Mouse (Mus musculus) common myeloid progenitor, adult 5-6 weeks (primary cell): ENCODE measurements at regions not wholly inside any gene's neighbourhood (a gene's known extent, or its start where the extent isn't known, plus 50 kb on each side); places are given as distances from the start of the nearest gene placed in this dataset.

ENCODE experiments used
- ATAC-seq: replicated peaks from 2 replicates; pipeline ENCODE4 v1.8.0; 2016; ENCODE audit warnings: low read depth, mild to moderate bottlenecking, moderate TSS enrichment, inconsistent platforms; ENCODE audit not compliant: poor library complexity, severe bottlenecking

DNA sequence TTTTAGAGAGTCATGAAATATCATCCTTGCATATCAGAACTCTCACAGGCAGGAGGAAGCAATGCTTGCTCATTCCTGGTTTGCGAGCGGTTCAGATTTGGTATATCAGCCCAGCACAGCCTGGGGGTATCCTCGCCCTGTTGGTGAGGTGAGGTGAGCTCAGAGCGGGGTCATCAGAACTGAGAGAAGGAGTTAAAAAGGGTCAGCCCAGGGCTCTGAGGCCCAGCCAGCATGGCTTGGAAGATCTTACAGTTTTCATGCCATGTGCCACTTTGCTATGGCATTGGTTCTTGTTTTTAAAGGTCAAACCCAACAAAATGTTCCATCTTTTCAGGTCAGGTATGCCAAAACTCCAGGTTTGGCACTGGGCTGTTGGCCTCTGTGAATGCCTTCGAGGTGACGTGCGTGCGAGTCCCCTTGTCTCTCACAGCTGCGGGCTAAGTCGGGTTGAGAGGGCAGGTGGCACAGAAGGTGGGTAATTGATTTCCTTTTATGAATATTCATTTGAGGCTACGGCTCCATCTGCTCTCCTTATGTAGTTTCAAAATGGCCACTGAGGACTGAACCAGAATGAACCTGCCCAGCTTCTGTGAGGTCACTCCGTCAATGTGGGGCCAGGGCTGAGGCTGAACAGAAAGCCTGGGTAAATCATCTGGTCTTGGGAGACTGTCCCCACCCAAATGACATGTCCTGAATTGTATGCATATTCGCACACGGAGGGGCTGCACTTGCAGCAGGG is 86.3 kb downstream of the Hhipl2 start:
- no peak for ATAC-seq

DNA sequence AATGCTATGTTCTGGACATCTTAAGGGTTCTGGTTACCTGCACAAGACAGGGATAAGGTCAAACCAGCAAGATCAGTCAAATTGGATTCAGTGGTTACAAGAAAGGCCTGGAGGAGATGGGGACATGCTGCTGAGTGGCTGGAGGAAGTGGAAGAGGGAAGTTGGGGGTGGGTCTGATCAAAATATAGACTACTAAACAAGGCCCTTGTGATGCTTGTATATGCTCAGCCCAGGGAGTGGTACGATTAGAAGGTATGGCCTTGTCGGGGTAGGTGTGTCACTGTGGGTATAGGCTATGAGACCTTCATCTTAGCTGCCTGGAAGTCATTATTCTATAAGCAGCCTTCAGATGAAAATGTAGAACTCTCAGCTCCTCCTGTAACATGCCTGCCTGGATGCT is 89.9 kb downstream of the Hhipl2 start:
- no peak for ATAC-seq

DNA sequence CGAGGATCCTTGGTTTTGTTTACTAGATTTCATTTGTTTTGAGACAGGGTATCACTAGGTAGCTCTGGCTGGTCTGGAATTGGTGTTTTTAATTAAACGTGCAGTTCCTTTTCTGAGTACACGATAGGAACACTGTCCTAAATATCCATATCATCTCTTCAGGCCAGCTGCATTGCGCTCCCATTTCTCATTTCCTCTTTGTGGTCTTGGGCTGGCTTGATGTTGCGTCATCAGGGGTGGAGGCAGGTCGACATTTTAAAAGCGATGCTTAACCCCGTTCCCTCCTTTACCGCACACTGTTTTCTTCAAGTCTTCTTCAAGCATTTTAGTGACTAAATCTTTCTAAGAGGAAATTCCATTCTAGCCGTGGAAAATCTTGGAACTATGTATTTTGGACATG is 92.7 kb downstream of the Hhipl2 start:
- peak; percentile 94 for ATAC-seq

DNA sequence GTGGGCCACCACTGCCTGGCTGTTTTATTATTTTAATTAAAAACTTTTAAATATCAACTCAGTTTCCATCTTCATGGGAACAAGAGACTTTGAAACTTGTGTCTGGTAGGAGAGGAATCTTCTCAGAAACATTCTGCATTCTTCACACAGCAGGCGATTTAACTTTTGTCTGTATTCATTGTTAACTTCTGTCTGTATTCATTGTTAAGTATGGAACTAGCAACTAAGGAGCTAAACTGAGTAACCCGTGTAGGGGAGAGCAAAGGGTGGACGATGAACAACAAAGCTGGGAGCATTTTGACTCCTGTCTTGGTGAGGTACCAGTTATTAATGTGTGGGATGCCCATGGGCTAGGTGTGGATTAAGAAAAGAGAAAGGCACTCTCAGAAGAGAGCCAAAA is 95.9 kb downstream of the Hhipl2 start:
- no peak for ATAC-seq

DNA sequence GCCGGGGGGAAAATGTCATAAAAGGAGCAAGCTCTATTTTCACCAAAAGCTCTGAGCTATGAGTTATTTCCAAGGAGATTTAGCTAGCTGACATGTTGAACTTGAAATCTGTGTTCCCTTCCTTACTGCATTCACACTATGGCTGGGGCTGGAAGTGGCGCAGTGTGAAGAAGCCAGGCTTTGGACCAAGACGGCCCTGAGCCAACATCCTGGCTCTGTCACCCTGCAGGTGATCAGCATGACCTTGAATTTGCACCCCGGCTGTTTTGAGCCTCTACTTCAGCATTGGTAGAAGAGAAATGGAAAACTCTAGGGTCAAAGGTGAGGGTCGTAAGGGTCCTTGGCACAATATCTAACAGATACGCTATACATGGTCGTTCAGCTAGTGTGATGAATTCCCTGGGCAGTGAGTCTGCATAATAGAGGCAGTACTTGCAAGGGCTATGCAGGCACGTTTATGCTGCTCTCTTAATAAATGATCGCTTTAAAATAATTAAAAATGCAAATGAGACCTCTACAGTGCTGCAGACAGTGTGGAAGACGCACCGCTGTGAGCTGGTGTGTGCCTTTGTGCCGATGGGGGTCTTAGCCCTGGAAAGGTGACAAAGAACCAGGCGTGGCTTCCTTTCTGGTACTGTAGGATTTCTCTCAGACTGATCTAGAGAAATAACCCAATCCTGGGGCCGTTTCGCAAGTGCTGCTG is 96.4 kb downstream of the Hhipl2 start:
- ATAC-seq, result no peak

DNA sequence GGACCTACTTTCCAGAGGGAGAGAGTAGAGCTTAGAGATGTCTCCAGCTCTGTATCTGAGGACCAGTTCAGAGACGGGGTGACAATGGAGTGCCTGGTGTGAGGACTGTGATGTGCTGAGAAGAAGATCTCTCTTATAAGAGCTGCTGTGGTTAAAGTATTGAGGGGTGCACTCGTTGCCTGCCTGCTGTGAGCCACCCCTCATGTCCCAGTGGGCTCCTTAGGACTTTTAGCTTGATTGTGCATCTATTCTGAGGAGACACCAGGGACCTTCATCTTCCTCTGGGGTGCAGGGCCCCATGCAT is 96.9 kb downstream of the Hhipl2 start:
- no peak for ATAC-seq

DNA sequence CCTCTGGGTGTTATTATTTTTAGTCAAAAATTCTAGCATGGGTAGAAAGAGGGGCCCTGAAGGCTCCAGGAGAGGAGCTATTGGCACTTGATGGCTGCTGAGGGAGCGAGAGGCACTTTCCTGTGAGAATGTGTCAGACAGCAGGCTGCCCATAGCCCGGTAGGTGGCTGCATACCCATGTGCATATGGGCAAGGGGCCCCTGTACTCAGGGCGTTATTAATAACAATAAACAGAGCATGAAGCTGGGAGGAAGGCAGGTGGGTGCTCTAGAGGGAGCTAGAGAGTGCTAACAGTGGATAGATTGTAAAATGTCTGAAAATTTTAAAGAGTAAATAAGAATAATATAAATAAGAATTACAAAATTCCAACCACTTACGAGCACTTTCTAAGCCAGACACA is 98.2 kb downstream of the Hhipl2 start:
- no peak for ATAC-seq

DNA sequence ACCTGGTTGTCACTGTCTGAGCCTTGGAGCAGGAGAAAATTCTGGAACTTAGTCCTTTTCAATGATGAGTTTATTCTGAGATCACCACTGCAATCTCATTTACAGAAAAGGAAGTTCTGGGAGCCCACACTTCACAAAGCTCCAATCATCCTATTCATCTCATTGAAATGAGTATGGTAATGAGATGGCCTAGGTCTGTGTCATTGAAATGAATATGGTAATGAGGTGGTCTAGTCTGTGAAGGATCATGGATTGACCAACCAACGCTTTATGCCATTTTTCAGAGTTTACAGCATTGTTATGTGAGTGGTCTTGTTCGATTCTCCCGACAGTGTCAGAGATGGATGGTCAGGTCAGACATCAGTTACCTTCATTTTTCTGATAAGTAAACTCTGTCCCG is 99.2 kb downstream of the Hhipl2 start:
- ATAC-seq, result no peak

DNA sequence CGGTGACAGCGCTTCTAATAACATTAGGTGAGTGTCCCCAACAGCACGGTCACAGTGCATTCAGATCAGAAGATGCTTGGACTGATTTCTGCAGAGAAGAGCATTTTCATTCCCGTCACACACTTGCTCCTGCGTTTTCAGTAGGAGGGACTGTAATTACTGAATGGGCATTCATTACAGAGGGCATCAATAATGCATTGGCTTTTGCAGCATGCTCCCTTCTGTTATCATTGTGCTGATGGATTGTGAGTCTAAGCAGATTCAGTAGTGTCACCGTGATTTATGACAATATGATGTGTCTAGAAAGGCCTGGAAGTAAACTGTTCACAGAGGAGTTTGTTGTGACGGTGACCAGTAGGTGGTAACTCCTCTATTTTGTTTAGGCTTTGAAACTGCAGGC is 103.6 kb downstream of the Hhipl2 start:
- no peak for ATAC-seq

DNA sequence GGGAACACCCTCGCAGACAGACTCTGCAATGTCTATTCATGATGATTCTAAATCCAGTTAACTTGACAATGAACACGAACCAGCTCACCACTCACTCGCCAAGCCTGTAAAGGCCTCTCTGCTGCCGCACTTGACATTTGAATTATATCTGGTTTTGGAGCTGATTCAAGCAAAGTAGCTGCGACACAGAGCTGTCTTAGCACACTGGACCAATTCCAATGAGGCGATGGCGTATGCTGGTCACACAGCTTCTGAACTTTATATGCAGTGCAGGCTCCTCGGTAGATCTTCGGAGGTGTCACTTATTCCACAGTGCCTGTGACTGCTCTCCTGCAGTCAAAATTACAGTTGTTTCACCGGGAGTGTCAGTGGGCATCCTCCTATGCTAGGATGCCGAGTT is 115.4 kb downstream of the Hhipl2 start:
- no peak for ATAC-seq

DNA sequence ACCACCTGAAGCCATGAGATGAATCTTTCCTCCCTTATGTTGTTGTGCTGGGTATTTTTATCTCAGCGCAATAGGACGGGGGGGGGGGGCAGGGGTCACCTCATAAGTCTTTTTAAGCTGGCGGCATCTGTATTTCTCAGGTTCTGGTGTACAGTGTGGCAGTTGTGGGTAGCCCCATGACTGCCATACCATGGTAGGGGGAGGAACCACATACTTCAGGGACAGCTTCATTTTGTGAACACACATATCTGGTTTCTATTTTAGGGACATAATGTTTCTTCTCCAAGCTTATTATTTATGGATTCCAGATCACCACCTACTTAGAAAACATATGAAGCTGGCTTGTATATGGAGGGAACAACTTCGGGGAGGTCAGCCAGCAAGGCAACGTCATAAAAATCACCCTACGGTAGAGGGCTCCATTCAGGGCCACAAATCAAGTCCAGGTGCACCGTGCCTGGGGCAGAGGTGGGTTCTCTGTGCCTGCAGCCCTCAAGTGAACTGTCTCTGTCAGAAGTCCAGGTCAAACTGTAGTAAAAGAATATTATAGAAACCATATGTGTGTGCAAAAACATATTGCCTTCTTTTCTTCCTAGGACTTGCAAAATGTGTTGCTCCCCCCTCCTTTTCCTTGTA is 130.9 kb downstream of the Hhipl2 start:
- ATAC-seq, result no peak

DNA sequence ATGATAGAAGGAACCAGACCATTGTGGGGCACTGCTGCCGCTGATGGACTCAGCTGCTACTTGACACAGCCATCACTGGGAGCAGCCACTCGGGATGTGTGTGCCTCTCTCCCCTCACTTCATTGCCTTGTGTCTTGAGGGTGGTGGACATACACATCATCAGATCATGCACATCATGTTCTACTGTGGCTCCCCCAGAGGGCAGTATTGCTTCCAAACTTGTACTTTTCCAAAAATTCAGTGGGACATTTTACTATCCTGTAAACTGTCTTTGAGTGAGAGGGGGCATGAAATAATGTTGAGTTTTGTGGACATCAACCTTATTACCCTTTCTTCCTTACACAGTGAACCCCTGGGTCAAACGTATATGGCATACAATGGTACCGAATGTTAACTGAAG is 134.6 kb downstream of the Hhipl2 start:
- no peak for ATAC-seq

DNA sequence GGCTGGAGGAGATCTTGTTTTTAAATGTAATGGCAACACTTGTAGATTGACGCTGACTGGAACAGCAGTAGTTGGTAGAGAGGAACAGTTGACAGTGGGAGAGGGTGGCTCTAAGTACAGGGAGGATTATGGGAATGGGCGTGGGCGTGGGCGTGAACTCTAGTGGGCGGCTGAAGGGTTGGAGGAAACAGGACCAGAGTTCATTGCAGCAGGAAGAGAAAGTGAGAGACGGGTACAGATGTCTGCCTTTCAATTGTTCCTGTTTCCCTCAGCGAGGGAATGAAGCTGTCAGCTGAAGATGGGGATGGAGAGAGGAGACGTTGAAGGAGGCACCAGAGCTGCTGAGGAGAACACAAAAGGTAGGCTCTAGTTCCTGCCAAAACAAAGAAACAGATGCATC is 135.2 kb downstream of the Hhipl2 start:
- 0 out of 2 replicates have a peak, but pooled peaks have one; percentile 8 for ATAC-seq

DNA sequence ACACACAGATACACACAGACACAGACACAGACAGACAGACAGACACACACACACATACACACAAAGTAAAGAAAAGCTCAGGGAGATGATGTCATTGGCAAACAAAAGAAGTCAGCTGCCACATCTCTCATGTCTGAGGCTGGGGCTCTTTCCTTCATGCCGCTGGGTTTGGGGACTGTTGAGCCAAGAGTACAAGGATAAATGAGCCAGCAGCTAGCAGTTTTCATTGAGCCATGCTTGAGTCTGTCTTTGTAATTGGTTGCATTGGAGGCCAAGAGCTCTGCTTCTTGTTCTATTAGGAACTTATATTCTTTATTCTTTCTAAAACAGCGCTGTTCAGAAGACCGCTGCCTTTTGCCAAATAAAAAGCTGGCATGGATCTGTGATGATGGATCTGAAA is 144.8 kb downstream of the Hhipl2 start:
- no peak for ATAC-seq

DNA sequence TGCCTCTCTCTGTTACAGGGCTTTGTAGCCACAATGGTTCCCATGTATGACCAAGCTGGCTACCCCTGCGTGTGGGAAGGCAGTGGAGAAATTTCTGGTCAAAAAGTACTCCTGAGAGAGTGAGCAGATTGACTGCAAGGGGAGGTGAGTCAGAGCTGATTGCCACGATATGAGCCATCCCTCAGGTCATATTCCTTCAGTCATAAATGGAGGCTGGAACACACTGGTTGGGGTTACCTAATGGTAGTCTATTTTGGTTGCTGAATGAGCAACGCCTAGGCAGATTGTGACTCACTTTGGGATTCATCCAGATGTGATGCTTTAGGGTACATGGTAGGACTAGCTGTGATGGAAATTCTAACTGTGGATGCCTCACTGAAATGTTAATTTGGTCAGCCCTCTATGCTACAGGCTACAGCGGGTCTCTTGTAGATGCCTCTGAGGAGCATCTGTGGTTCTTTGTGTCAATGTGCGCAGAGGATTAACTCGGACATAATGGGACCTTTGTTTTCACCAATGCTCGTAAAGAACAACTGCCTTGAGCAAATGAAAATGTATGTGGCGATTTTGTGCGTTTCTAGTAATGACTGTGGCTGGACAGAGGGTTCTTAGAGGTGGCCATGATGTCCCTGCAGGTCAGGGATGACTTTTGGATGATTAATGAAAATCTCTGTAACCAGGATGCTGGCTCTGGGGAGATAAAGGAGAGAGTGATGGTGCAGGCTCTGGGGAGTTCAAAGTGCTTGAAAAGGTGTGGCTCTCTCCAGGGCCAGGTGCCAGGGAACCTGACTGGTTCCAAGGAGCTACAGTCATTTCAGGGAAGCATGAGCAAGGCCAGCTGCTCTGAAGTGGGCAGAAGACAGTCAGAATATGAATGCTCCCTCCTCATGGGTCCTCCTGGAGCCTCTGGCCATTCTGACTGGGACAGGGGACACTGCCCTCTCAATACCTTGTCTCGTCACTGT is 155.9 kb downstream of the Hhipl2 start:
- no peak for ATAC-seq

DNA sequence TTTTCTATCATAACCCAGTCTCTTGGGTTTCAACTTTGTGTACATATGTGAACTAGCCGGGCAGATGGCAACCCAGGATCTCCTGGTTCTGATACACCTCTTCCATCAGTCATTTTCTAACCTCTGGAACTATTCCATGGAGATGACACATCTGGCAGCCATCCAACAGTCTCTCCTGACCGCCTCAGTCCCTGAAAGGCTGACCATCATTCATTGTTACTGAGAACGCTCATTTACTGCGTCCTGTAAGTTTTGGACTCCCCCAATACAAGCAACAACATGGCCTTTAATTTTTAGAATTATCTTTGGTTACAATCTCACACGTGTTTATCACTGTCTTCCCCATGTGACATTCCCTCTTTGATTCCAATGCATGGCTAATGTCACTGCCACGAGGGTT is 166.8 kb downstream of the Hhipl2 start:
- ATAC-seq, result no peak

DNA sequence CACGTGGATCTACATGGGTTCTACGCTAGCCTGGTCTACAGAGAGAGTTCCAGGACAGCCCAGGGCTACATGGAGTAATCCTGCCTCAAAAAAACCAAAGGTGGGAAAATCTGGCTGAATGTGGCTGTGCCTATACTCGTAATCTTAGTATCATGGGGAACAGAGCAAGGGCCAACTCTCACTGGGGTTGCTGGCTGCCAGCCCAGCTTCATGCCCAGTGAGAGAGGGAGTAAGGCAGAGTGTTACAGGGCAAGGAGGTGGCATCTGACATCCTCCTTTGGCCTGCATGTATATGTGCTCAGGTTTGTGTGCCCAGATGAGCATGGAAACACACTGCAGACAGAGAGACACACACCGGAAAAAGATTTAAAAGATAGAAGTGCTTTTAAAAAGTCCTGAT is 168.4 kb downstream of the Hhipl2 start:
- no peak for ATAC-seq

DNA sequence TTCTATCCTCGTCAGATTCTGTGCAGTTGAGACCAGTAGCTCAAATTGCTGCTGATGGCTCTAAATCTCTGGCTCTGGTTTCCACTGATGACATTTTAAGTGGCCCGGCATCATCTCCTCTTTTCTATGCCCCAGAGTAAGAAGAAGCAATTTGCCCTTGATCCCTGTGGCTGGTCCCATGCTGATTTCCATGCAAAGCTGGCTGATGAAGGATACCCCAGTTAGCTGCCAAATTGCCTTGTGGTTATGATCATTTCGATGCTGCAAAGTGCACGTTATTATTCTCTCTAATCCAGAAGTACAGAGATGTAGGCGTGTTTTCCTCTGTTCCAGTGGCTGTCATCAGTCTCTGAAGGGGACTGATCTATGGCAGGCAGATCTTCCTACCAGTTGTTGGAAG is 177.3 kb downstream of the Hhipl2 start:
- no peak for ATAC-seq

DNA sequence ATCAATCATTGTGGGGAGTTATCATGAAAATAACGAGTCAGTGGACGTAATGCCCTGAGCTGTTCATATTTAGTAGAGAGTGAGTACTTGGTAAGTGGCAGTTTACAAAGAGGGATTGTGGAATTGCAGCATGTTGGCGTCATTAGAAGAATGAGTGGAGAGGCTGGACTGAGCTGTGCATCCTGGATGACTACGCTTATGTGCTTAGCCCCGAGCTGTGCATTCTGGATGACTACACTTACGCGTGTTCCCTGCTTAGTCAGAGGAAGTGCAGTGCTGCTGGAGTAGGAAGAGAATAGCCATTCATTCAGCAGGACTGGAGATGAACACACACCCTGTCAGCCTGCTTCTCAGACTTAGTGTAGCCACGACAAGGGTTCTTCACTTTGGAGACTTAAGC is 182.5 kb downstream of the Hhipl2 start:
- ATAC-seq, result no peak

DNA sequence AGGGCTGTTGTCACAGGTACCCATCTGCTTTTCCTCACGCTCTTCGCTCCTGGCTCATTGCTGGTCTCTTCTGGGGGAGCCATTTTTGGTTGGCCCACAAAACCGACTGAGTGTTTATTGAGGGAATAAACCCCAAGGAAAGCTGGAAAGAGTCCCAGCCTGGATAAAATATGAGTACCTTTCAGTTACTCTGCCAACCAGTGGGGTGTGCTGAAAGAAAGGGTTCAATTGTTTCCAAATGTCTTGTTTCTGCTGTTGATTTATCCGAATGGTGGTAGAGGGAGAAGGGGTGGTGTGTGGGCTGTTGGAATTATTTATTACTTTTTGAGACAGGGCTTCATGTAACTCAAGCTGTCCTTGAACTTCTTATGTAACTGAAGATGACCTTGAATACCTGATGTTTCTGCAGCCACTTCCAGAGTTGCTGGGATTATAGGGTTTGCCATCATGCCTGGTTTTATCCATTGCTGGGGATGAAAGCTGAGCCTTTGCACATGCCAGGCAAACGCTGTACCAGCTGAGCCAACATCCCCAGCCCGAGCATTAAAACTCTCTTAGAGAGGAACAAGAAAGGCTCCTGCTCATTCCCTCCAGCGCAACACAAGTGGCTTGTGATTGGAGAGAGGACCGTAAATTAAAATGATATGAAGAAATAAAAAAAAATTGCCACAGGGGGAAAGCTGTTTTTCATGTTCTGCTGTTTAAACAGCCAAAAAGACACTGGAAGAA is 194.1 kb downstream of the Hhipl2 start:
- ATAC-seq, result no peak
